Comparison of ENCODE assay signal across 9 mouse cellular contexts in the genomic region with DNA sequence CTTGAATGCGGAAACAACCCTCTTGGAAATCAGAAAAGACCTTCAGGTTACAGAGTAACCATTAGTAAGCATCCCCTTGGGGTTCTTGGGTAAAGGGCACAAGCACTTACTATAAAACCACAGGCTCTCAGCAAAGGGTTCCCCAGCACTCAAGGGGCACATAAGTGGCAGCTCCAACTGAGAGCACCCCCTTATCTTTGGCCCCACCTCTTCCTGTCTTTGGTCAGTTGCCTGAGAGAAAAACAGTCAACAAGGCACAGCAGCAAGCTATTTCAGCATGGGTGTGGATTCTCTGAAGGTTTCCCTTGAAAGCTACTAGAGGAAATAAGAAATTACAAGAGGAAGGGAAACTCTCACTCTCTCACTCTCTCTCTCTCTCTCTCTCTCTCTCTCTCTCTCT. TPM values are rescaled to one million over a fixed set of nuclear protein-coding genes. Genes with fewer than 3 reads are reported as not detected.
DNase-seq lines count a peak whose midpoint lies in the region; ATAC-seq and TF ChIP-seq lines count a peak whose summit lies in the region.
"Had no signal": no experiment of that assay in that cellular context is flagged by ENCODE, and none has a peak within 500 bp of the region (broad histone marks: within the 10 kb centered on the region; RNA-seq: fewer than 3 reads in every experiment).

No protein-coding gene starts in this region.

- H3K4me3 ChIP-seq in gastrocnemius, adult 2 months, result peak overlapping the region; percentile 37
- no peak overlapping the region for H3K4me3 ChIP-seq in heart, postnatal 0 days (ENCODE audit: low read depth, low read length)
- H3K4me3 ChIP-seq in lung, embryonic 16.5 days (ENCODE audit: low read length), result no peak overlapping the region

- H3K36me3 ChIP-seq in heart, postnatal 0 days (replicated peaks; ENCODE audit: control insufficient read depth, insufficient read depth, low read length), result no peaks in the 10 kb centered on the region
- no peaks in the 10 kb centered on the region; the same call in 1 of the 2 replicates for H3K36me3 ChIP-seq in lung, embryonic 16.5 days (ENCODE audit: control insufficient read depth, insufficient read depth, low read length)
- 0 out of 2 replicates have a peak, but pooled peaks cover 2% of the 10 kb centered on the region for H3K36me3 ChIP-seq in splenic B cell, adult 2 months (ENCODE audit: control insufficient read depth, insufficient read depth, low read length, poor library complexity, severe bottlenecking)

- no peaks in the 10 kb centered on the region for H3K27me3 ChIP-seq in heart, postnatal 0 days (ENCODE audit: control insufficient read depth, insufficient read depth, low read length)
- H3K27me3 ChIP-seq in lung, embryonic 16.5 days (ENCODE audit: control insufficient read depth, insufficient read depth, low read depth, low read length), result no peaks in the 10 kb centered on the region
- H3K27me3 ChIP-seq in splenic B cell, adult 2 months (ENCODE audit: control insufficient read depth, insufficient read depth, low read length, poor library complexity, severe bottlenecking), result no peaks in the 10 kb centered on the region

- peaks cover 28% of the 10 kb centered on the region for H3K4me1 ChIP-seq in heart, postnatal 0 days (ENCODE audit: control insufficient read depth, insufficient read depth)
- H3K4me1 ChIP-seq in lung, embryonic 16.5 days (replicated peaks; ENCODE audit: control insufficient read depth, insufficient read depth, low read length), result peaks cover 18% of the 10 kb centered on the region

- no peak for DNase-seq in gastrocnemius, adult 2 months
- no peak for DNase-seq in gastrocnemius, postnatal 14 days
- DNase-seq in heart, postnatal 0 days (ENCODE audit: low spot score), result no peak
- DNase-seq in splenic B cell, adult 2 months (ENCODE audit: low read depth, low spot score), result peak; percentile 72
- DNase-seq in layer of hippocampus, postnatal 10 days (ENCODE audit: low spot score in 2 of 2), result no peak
- no peak for DNase-seq in cerebellum, adult 11-12 months
- no peak for DNase-seq in embryo, embryonic 10 days (ENCODE audit: low spot score)

- H3K9me3 ChIP-seq in heart, postnatal 0 days (replicated peaks; ENCODE audit: control insufficient read depth, low read length), result no peaks in the 10 kb centered on the region
- no peaks in the 10 kb centered on the region for H3K9me3 ChIP-seq in lung, embryonic 16.5 days (ENCODE audit: control insufficient read depth, low read length)

- WGBS in heart, postnatal 0 days, result 84% methylated on average over 1 of the region's 1 CpGs
- 68% methylated on average over 1 of the region's 1 CpGs for WGBS in lung, embryonic 16.5 days

- ATAC-seq in heart, postnatal 0 days (ENCODE audit: insufficient read depth, low read depth), result no peak
- ATAC-seq in lung, embryonic 16.5 days (ENCODE audit: low read depth), result peak; percentile 26
- ATAC-seq: midbrain, embryonic 16.5 days had no signal

- H3K27ac ChIP-seq in gastrocnemius, adult 2 months, result peak overlapping the region; percentile 54
- H3K27ac ChIP-seq in heart, postnatal 0 days (ENCODE audit: low read depth), result peak overlapping the region; percentile 54
- H3K27ac ChIP-seq in lung, embryonic 16.5 days (ENCODE audit: low read length), result peak overlapping the region; percentile 63

- intact Hi-C loops in gastrocnemius, adult 2 months (cut with DNase I), result no loop called here
- intact Hi-C loops in gastrocnemius, postnatal 14 days (cut with DNase I; ENCODE audit: low total_unique reads), result no loop called here

- H3K9ac ChIP-seq in heart, postnatal 0 days (replicated peaks; ENCODE audit: low read depth, low read length), result no peak overlapping the region
- H3K9ac ChIP-seq in lung, embryonic 16.5 days (ENCODE audit: low read length), result no peak overlapping the region

- H3K4me2 ChIP-seq in heart, postnatal 0 days (ENCODE audit: low read depth, low read length), result peak overlapping the region; percentile 4; the same call in 1 of the 2 replicates
- H3K4me2 ChIP-seq in lung, embryonic 16.5 days (ENCODE audit: low read depth, low read length), result peak overlapping the region; percentile 19

- TF ChIP-seq CTCF in gastrocnemius, adult 2 months (IDR thresholded peaks at IDR 0.05), result no peak
- TF ChIP-seq CTCF in heart, postnatal 0 days (IDR thresholded peaks at IDR 0.05; ENCODE audit: low read depth), result no peak

- TF ChIP-seq EP300 in heart, postnatal 0 days (IDR thresholded peaks at IDR 0.05; ENCODE audit: low read depth), result no peak

RNA-seq across cellular contexts. Expression of a gene that starts 4.3 kb away (rescaled TPM):
- 100 to 1,000 TPM in 1 of 2 experiments, 10 to 100 TPM in 1; 70.8 to 292 TPM for total RNA-seq in gastrocnemius, adult 2 months (2021)
- total RNA-seq in gastrocnemius, postnatal 14 days (2021), result 100 to 1,000 TPM; 131 to 142 TPM
- 96.5 and 117 TPM in 2 replicates for total RNA-seq in heart, postnatal 0 days (2014; rRNA removed; ENCODE audit: low replicate concordance)
- 206 and 230 TPM in 2 replicates for polyA plus RNA-seq in heart, postnatal 0 days (2015; fragmentation: Nextera tagmentation; extraction: Ambion mirVana)
- polyA plus RNA-seq in lung, embryonic 16.5 days (2015; fragmentation: Nextera tagmentation; extraction: Ambion mirVana), result 179 and 200 TPM in 2 replicates
- 1 to 10 TPM; 7.6 to 9.0 TPM for total RNA-seq in layer of hippocampus, postnatal 10 days (2021)
